Mouse (Mus musculus): ENCODE measurements around the gene Kcna3. TPM values are rescaled to one million over a fixed set of nuclear protein-coding genes. Genes with fewer than 3 reads are reported as not detected.

Gene Kcna3
- polyA plus RNA-seq, 1 experiment = 0.31 TPM

- H3K27me3 ChIP-seq (ENCODE audit: control insufficient read depth, insufficient read depth, low read length) = no peaks in the 10 kb centered on the region
- H3K36me3 ChIP-seq (ENCODE audit: control insufficient read depth, insufficient read depth, low read length) = no peaks in the 10 kb centered on the region
- no peak overlapping the region for H3K27ac ChIP-seq (ENCODE audit: control insufficient read depth, insufficient read depth, low read depth, low read length)
- no peaks in the 10 kb centered on the region for H3K4me1 ChIP-seq (ENCODE audit: control insufficient read depth, insufficient read depth, low read length)
- no peak for TF ChIP-seq POLR2A (IDR thresholded peaks at IDR 0.05; ENCODE audit: control insufficient read depth, low read depth, low read length)
- no peak for TF ChIP-seq CTCF (IDR thresholded peaks at IDR 0.05; ENCODE audit: control insufficient read depth, insufficient read depth, insufficient replicate concordance, low read depth, low read length)
- H3K4me3 ChIP-seq (ENCODE audit: control insufficient read depth, low read depth, low read length) = no peak overlapping the region
Observed at GRCm38 (mm10) chr3:107065510-107066095, 29.6 kb downstream of the Kcna3 start.

GRCm38 (mm10) chr3:107066165-107066850 is 30.3 kb downstream of the Kcna3 start:
- Histone ChIP-seq H3K4me1 (ENCODE audit: control insufficient read depth, insufficient read depth, low read length) (no peaks in the 10 kb centered on the region), H3K4me3 (ENCODE audit: control insufficient read depth, low read depth, low read length) (no peak overlapping the region), H3K36me3 (ENCODE audit: control insufficient read depth, insufficient read depth, low read length) (no peaks in the 10 kb centered on the region), H3K27ac (ENCODE audit: control insufficient read depth, insufficient read depth, low read depth, low read length) (no peak overlapping the region), H3K27me3 (ENCODE audit: control insufficient read depth, insufficient read depth, low read length) (no peaks in the 10 kb centered on the region)
- TF ChIP-seq CTCF (IDR thresholded peaks at IDR 0.05; ENCODE audit: control insufficient read depth, insufficient read depth, insufficient replicate concordance, low read depth, low read length) (no peak), POLR2A (IDR thresholded peaks at IDR 0.05; ENCODE audit: control insufficient read depth, low read depth, low read length) (no peak)

GRCm38 (mm10) chr3:107067245-107067644 is 31.3 kb downstream of the Kcna3 start:
- no peaks in the 10 kb centered on the region for H3K36me3 ChIP-seq (ENCODE audit: control insufficient read depth, insufficient read depth, low read length)
- no peak overlapping the region for H3K4me3 ChIP-seq (ENCODE audit: control insufficient read depth, low read depth, low read length)
- H3K4me1 ChIP-seq (ENCODE audit: control insufficient read depth, insufficient read depth, low read length) = no peaks in the 10 kb centered on the region
- no peak overlapping the region for H3K27ac ChIP-seq (ENCODE audit: control insufficient read depth, insufficient read depth, low read depth, low read length)
- no peaks in the 10 kb centered on the region for H3K27me3 ChIP-seq (ENCODE audit: control insufficient read depth, insufficient read depth, low read length)
- TF ChIP-seq CTCF (IDR thresholded peaks at IDR 0.05; ENCODE audit: control insufficient read depth, insufficient read depth, insufficient replicate concordance, low read depth, low read length) (no peak), POLR2A (IDR thresholded peaks at IDR 0.05; ENCODE audit: control insufficient read depth, low read depth, low read length) (no peak)

- Histone ChIP-seq H3K27ac (ENCODE audit: control insufficient read depth, insufficient read depth, low read depth, low read length) (no peak overlapping the region), H3K4me1 (ENCODE audit: control insufficient read depth, insufficient read depth, low read length) (no peaks in the 10 kb centered on the region), H3K36me3 (ENCODE audit: control insufficient read depth, insufficient read depth, low read length) (no peaks in the 10 kb centered on the region), H3K4me3 (ENCODE audit: control insufficient read depth, low read depth, low read length) (no peak overlapping the region), H3K27me3 (ENCODE audit: control insufficient read depth, insufficient read depth, low read length) (no peaks in the 10 kb centered on the region)
- TF ChIP-seq POLR2A (IDR thresholded peaks at IDR 0.05; ENCODE audit: control insufficient read depth, low read depth, low read length) = no peak
- no peak for TF ChIP-seq CTCF (IDR thresholded peaks at IDR 0.05; ENCODE audit: control insufficient read depth, insufficient read depth, insufficient replicate concordance, low read depth, low read length)
Observed at GRCm38 (mm10) chr3:107073863-107074262, 37.9 kb downstream of the Kcna3 start.

- H3K27me3 ChIP-seq (ENCODE audit: control insufficient read depth, insufficient read depth, low read length) = no peaks in the 10 kb centered on the region
- no peak overlapping the region for H3K27ac ChIP-seq (ENCODE audit: control insufficient read depth, insufficient read depth, low read depth, low read length)
- H3K4me1 ChIP-seq (ENCODE audit: control insufficient read depth, insufficient read depth, low read length) = no peaks in the 10 kb centered on the region
- H3K36me3 ChIP-seq (ENCODE audit: control insufficient read depth, insufficient read depth, low read length) = no peaks in the 10 kb centered on the region
- H3K4me3 ChIP-seq (ENCODE audit: control insufficient read depth, low read depth, low read length) = no peak overlapping the region
- TF ChIP-seq POLR2A (IDR thresholded peaks at IDR 0.05; ENCODE audit: control insufficient read depth, low read depth, low read length) (no peak), CTCF (IDR thresholded peaks at IDR 0.05; ENCODE audit: control insufficient read depth, insufficient read depth, insufficient replicate concordance, low read depth, low read length) (no peak)
Observed at GRCm38 (mm10) chr3:107075705-107076104, 39.7 kb downstream of the Kcna3 start.

GRCm38 (mm10) chr3:107076658-107077057 is 40.7 kb downstream of the Kcna3 start:
- no peak overlapping the region for H3K4me3 ChIP-seq (ENCODE audit: control insufficient read depth, low read depth, low read length)
- TF ChIP-seq CTCF (IDR thresholded peaks at IDR 0.05; ENCODE audit: control insufficient read depth, insufficient read depth, insufficient replicate concordance, low read depth, low read length) = no peak
- no peak for TF ChIP-seq POLR2A (IDR thresholded peaks at IDR 0.05; ENCODE audit: control insufficient read depth, low read depth, low read length)
- no peaks in the 10 kb centered on the region for H3K36me3 ChIP-seq (ENCODE audit: control insufficient read depth, insufficient read depth, low read length)
- H3K4me1 ChIP-seq (ENCODE audit: control insufficient read depth, insufficient read depth, low read length) = no peaks in the 10 kb centered on the region
- H3K27me3 ChIP-seq (ENCODE audit: control insufficient read depth, insufficient read depth, low read length) = no peaks in the 10 kb centered on the region
- no peak overlapping the region for H3K27ac ChIP-seq (ENCODE audit: control insufficient read depth, insufficient read depth, low read depth, low read length)

DNA sequence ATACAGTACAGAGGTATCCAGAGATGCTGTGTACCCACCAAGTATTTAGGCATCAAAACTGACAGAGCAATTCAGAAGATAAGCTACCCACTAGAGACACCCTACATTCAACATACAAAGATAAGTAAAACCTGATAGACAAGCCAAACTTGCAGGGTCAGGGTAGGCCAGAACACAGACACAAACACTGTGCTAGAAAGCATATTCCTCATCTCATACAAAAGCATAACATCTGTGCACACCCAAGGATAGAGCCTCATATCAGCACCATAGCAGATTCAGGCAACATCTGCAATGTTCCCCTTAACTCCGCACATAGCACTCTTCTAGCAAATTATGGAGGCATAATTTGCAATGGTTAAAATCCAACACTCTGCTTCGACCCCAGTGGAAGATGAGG is 41.1 kb downstream of the Kcna3 start:
- no peak for TF ChIP-seq POLR2A (IDR thresholded peaks at IDR 0.05; ENCODE audit: control insufficient read depth, low read depth, low read length)
- TF ChIP-seq CTCF (IDR thresholded peaks at IDR 0.05; ENCODE audit: control insufficient read depth, insufficient read depth, insufficient replicate concordance, low read depth, low read length) = no peak
- H3K4me1 ChIP-seq (ENCODE audit: control insufficient read depth, insufficient read depth, low read length) = no peaks in the 10 kb centered on the region
- H3K27me3 ChIP-seq (ENCODE audit: control insufficient read depth, insufficient read depth, low read length) = no peaks in the 10 kb centered on the region
- no peak overlapping the region for H3K27ac ChIP-seq (ENCODE audit: control insufficient read depth, insufficient read depth, low read depth, low read length)
- no peak overlapping the region for H3K4me3 ChIP-seq (ENCODE audit: control insufficient read depth, low read depth, low read length)
- H3K36me3 ChIP-seq (ENCODE audit: control insufficient read depth, insufficient read depth, low read length) = no peaks in the 10 kb centered on the region
